Mouse (Mus musculus): Measurements from ENCODE around the gene Psmd7. TPM values are rescaled to one million over a fixed set of nuclear protein-coding genes. Genes with fewer than 3 reads are reported as not detected.
A peak's percentile ranks its signal among the peaks of the same experiment; 100 is the strongest.

The Psmd7 gene
- 187 TPM for polyA plus RNA-seq (2012; fragmentation: generic; extraction: Trizol)

DNA sequence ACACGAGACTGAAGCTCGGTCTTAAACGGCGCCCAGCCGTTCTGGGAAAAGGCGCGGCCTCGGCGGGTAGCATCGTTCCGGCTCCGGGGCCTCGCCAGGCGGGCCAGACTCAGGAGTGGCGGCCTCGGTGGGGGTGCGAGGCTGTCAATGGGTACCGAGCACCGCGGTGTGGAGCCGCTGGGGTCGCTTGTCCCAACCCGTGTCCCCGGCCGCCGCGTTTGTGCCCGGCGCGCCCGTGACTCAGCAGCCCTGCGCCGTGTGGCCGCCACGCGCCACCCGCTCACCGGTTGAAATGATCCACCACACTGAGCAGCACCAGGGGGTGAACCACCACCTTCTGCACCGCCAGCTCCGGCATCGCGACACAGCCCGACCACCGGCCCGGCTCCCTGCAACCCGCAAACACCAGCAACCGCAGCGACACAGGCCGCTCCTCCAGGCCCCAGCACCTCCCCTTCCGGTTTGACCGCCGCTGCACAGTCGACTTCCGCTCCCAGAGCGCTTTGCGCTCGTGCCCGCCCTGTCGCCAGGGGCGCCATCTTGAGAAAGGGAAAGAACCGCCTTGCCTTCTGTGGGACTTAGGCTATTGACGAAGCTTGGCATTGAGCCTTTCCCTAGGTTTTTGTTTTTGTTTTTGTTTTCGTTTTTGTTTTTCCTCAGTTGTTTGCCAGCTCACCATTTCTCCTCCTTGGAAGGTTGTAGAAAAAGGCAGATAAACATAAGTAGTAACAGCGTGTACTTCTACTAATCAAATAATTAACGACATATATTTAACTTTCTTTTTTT, at the start of gene Psmd7:
TSS of gene Psmd7 (minus strand) at position 470 of the 786 bp plus-strand sequence.
- TF ChIP-seq TCF12 (IDR thresholded peaks at IDR 0.05; ENCODE audit: insufficient read depth, poor library complexity, severe bottlenecking) (no peak), CEBPB (IDR thresholded peaks at IDR 0.05; ENCODE audit: insufficient read depth, poor library complexity, severe bottlenecking) (no peak), MYOG (IDR thresholded peaks at IDR 0.05; ENCODE audit: control insufficient read depth in 1 of 3, insufficient read depth in 1 of 3, insufficient read length in 2 of 3, low read depth in 2 of 3) (peak in 1 of 3 experiments; percentile 29), MYOD1 (IDR thresholded peaks at IDR 0.05; ENCODE audit: control insufficient read depth in 1 of 3, insufficient read length in 2 of 3, low read depth in 2 of 3) (peak in 1 of 3 experiments; percentile 45), MAX (IDR thresholded peaks at IDR 0.05; ENCODE audit: low read depth) (no peak), E2F4 (IDR thresholded peaks at IDR 0.05; ENCODE audit: insufficient read depth) (no peak), POLR2A (IDR thresholded peaks at IDR 0.05; ENCODE audit: insufficient read length, low read depth) (peak; percentile 94), REST (IDR thresholded peaks at IDR 0.05; ENCODE audit: insufficient read depth, insufficient read length) (no peak), TCF3 (IDR thresholded peaks at IDR 0.05; ENCODE audit: insufficient read length, low read depth) (no peak), SRF (IDR thresholded peaks at IDR 0.05; ENCODE audit: control insufficient read depth, insufficient read length, low read depth) (no peak), USF1 (IDR thresholded peaks at IDR 0.05; ENCODE audit: low read depth) (no peak), POLR2AphosphoS2 (IDR thresholded peaks at IDR 0.05; ENCODE audit: insufficient read length, low read depth) (peak; percentile 96)
- H3K4me3 ChIP-seq: peak within 1 kb of the TSS; percentile 91
- peaks cover under 1% of the 10 kb centered on the region for H3K27me3 ChIP-seq (ENCODE audit: control insufficient read depth, insufficient read depth, insufficient read length)
- peaks cover 19% of the 10 kb centered on the region for H3K36me3 ChIP-seq (ENCODE audit: control insufficient read depth, insufficient read depth)
- H3K4me2 ChIP-seq (ENCODE audit: low read depth): peak within 1 kb of the TSS; percentile 77
- H3K79me2 ChIP-seq (ENCODE audit: control insufficient read depth, insufficient read depth): peaks cover 32% of the 10 kb centered on the region
- peak within 1 kb of the TSS; percentile 44 for H3ac ChIP-seq (ENCODE audit: control insufficient read depth, insufficient read length)

DNA sequence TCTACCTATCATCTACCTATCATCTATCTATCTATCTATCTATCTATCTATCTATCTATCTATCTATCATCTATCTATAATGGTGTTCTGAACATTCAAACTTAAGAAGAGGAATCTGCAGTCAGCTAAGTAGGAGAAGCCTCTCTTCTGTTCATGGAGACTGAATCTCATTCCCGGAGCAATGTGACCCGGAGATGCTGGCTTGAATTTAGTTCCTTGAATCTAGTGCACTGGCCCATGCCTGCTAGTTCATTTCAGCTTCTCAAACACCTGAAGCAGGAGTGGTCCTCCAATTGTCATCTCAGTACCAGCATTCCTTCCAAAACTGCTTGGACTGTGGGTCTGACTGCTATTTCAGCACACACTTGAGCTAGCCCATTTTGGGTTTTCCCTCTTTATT, 45.5 kb upstream of the Psmd7 start:
- Histone ChIP-seq H3K4me3 (no peak overlapping the region), H3K27me3 (ENCODE audit: control insufficient read depth, insufficient read depth, insufficient read length) (no peaks in the 10 kb centered on the region), H3K79me2 (ENCODE audit: control insufficient read depth, insufficient read depth) (no peaks in the 10 kb centered on the region), H3K4me2 (ENCODE audit: low read depth) (no peak overlapping the region), H3ac (ENCODE audit: control insufficient read depth, insufficient read length) (no peak overlapping the region), H3K36me3 (ENCODE audit: control insufficient read depth, insufficient read depth) (no peaks in the 10 kb centered on the region)
- TF ChIP-seq CEBPB (IDR thresholded peaks at IDR 0.05; ENCODE audit: insufficient read depth, poor library complexity, severe bottlenecking): no peak
- no peak for TF ChIP-seq TCF12 (IDR thresholded peaks at IDR 0.05; ENCODE audit: insufficient read depth, poor library complexity, severe bottlenecking)

DNA sequence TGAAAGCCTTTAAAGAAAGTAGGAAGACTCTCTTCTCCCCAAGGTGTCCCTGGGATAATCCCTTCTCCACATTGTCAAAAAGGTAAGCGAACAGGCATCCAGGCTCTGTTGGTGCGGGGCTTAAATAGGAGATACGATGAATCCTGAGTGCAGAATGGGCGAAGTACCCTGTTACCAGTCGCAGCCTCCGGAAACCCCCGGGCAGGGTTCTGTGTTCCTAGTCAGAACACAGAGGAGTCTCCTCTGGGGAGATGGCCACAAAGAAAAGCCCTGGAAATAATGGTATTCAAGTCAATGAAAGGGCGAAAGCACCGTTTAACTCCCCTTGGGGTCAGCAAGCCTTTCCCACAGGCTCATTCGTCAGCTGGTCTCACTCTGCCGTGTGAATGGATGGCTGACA, 41.4 kb upstream of the Psmd7 start:
- Histone ChIP-seq H3K27me3 (ENCODE audit: control insufficient read depth, insufficient read depth, insufficient read length) (no peaks in the 10 kb centered on the region), H3K79me2 (ENCODE audit: control insufficient read depth, insufficient read depth) (no peaks in the 10 kb centered on the region), H3K4me3 (no peak overlapping the region), H3K36me3 (ENCODE audit: control insufficient read depth, insufficient read depth) (no peaks in the 10 kb centered on the region), H3K4me2 (ENCODE audit: low read depth) (no peak overlapping the region), H3ac (ENCODE audit: control insufficient read depth, insufficient read length) (no peak overlapping the region)
- TF ChIP-seq USF1 (IDR thresholded peaks at IDR 0.05; ENCODE audit: low read depth) (no peak), E2F4 (IDR thresholded peaks at IDR 0.05; ENCODE audit: insufficient read depth) (no peak), SRF (IDR thresholded peaks at IDR 0.05; ENCODE audit: control insufficient read depth, insufficient read length, low read depth) (no peak), POLR2A (IDR thresholded peaks at IDR 0.05; ENCODE audit: insufficient read length, low read depth) (no peak), MAX (IDR thresholded peaks at IDR 0.05; ENCODE audit: low read depth) (no peak), REST (IDR thresholded peaks at IDR 0.05; ENCODE audit: insufficient read depth, insufficient read length) (no peak), MYOD1 (IDR thresholded peaks at IDR 0.05; ENCODE audit: control insufficient read depth in 1 of 3, insufficient read length in 2 of 3, low read depth in 2 of 3) (no peak), POLR2AphosphoS2 (IDR thresholded peaks at IDR 0.05; ENCODE audit: insufficient read length, low read depth) (no peak), MYOG (IDR thresholded peaks at IDR 0.05; ENCODE audit: control insufficient read depth in 1 of 3, insufficient read depth in 1 of 3, insufficient read length in 2 of 3, low read depth in 2 of 3) (no peak), CEBPB (IDR thresholded peaks at IDR 0.05; ENCODE audit: insufficient read depth, poor library complexity, severe bottlenecking) (no peak), TCF12 (IDR thresholded peaks at IDR 0.05; ENCODE audit: insufficient read depth, poor library complexity, severe bottlenecking) (no peak)

DNA sequence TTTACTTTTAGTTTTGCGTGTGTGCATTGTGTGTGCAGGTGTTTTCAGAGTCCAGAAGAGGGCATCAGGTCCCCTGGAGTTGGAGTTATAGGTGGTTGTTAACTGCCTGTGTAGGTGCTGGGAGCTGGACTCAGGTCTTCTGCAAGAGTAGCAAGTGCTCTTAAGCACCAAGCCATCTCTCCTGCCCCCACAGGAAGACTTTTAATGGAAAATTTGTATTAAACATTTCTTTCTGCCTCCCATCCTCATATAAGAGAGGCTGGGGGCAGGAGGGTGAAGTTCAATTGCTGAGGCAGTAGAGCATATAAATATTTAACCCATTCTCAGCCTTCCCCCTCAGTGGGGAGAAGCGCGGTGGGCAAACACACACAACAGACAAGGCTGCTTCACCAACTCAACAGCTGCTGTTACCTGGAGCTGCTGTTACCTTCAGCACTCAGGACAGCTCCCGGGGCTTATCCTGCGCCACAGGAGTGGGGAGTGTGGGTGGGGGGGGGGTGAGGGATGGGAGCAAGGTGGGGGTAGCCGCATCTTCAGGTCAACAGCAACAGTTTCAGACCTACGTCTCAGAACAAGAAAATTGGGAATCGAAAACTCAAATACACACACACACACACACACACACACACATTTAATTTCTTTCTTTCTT, 40.4 kb upstream of the Psmd7 start:
- Histone ChIP-seq H3K27me3 (ENCODE audit: control insufficient read depth, insufficient read depth, insufficient read length) (no peaks in the 10 kb centered on the region), H3K79me2 (ENCODE audit: control insufficient read depth, insufficient read depth) (no peaks in the 10 kb centered on the region), H3K4me3 (no peak overlapping the region), H3K36me3 (ENCODE audit: control insufficient read depth, insufficient read depth) (no peaks in the 10 kb centered on the region), H3K4me2 (ENCODE audit: low read depth) (no peak overlapping the region), H3ac (ENCODE audit: control insufficient read depth, insufficient read length) (no peak overlapping the region)
- TF ChIP-seq TCF12 (IDR thresholded peaks at IDR 0.05; ENCODE audit: insufficient read depth, poor library complexity, severe bottlenecking): no peak
- TF ChIP-seq MYOG (IDR thresholded peaks at IDR 0.05; ENCODE audit: control insufficient read depth in 1 of 3, insufficient read depth in 1 of 3, insufficient read length in 2 of 3, low read depth in 2 of 3): no peak
- TF ChIP-seq SRF (IDR thresholded peaks at IDR 0.05; ENCODE audit: control insufficient read depth, insufficient read length, low read depth): no peak
- TF ChIP-seq POLR2AphosphoS2 (IDR thresholded peaks at IDR 0.05; ENCODE audit: insufficient read length, low read depth): no peak
- no peak for TF ChIP-seq CEBPB (IDR thresholded peaks at IDR 0.05; ENCODE audit: insufficient read depth, poor library complexity, severe bottlenecking)
- no peak for TF ChIP-seq MYOD1 (IDR thresholded peaks at IDR 0.05; ENCODE audit: control insufficient read depth in 1 of 3, insufficient read length in 2 of 3, low read depth in 2 of 3)
- TF ChIP-seq TCF3 (IDR thresholded peaks at IDR 0.05; ENCODE audit: insufficient read length, low read depth): no peak
- no peak for TF ChIP-seq POLR2A (IDR thresholded peaks at IDR 0.05; ENCODE audit: insufficient read length, low read depth)
- TF ChIP-seq REST (IDR thresholded peaks at IDR 0.05; ENCODE audit: insufficient read depth, insufficient read length): no peak
- no peak for TF ChIP-seq MAX (IDR thresholded peaks at IDR 0.05; ENCODE audit: low read depth)
